Mouse (Mus musculus): Measurements from ENCODE around the gene Rarb.

- TF ChIP-seq POLR2A (IDR thresholded peaks at IDR 0.05; ENCODE audit: insufficient read depth, low read depth, low read length) (no peak), CTCF (IDR thresholded peaks at IDR 0.05; ENCODE audit: insufficient read depth, low read depth, low read length) (no peak)
Measured at GRCm38 (mm10) chr14:16781942-16782541, 36.9 kb downstream of the Rarb start.
